ENCODE assay signal across 22 mouse cellular contexts in the genomic region with DNA sequence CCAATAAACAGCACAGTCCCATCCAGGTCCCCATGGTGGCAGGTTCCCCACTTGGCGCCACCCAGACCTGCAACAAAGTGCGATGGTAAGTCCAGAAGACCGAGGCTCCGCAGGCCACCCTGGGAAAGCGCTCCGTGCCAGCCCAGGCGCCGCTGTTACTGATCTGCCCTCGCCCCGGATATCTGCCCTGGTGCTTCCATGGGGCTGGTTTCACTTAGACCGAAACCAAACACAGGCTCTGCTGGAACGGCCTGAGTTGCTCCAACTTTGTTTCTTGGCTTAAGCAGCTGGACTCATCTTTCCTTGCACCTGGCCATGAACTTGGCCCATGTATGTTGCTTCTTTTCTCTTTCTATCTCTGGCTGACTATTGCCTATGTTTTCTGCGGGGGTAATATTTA. TPM values are rescaled to one million over a fixed set of nuclear protein-coding genes. Genes with fewer than 3 reads are reported as not detected.
"Had no signal": no experiment of that assay in that cellular context is flagged by ENCODE, and none has a peak within 500 bp of the region (broad histone marks: within the 10 kb centered on the region; RNA-seq: fewer than 3 reads in every experiment).

No protein-coding gene starts in this region.

- H3K4me3 ChIP-seq: lung, embryonic 15.5 days; megakaryocyte, embryonic 14.5 days; midbrain, embryonic 13.5 days; midbrain, embryonic 15.5 days; neural tube, embryonic 12.5 days; stomach, embryonic 15.5 days had no signal

- DNase-seq: liver, postnatal 0 days; lung, adult 2 months; right cerebral cortex, postnatal 25 days; right cerebral cortex, postnatal 4 days; thymus, adult 2 months; thymus, postnatal 25 days; thymus, postnatal 4 days had no signal

- H3K27me3 ChIP-seq: lung, embryonic 15.5 days; megakaryocyte, embryonic 14.5 days; midbrain, embryonic 13.5 days; midbrain, embryonic 15.5 days; neural tube, embryonic 12.5 days; stomach, embryonic 15.5 days had no signal

- ATAC-seq: liver, postnatal 0 days had no signal

- H3K9ac ChIP-seq: liver, postnatal 0 days; lung, embryonic 15.5 days; midbrain, embryonic 13.5 days; midbrain, embryonic 15.5 days; neural tube, embryonic 12.5 days; stomach, embryonic 15.5 days had no signal

- H3K4me2 ChIP-seq: lung, embryonic 15.5 days; midbrain, embryonic 11.5 days; midbrain, embryonic 13.5 days; midbrain, embryonic 15.5 days; neural tube, embryonic 12.5 days; stomach, embryonic 15.5 days had no signal

- H3K4me1 ChIP-seq: lung, embryonic 15.5 days; midbrain, embryonic 15.5 days; neural tube, embryonic 12.5 days; stomach, embryonic 15.5 days had no signal

- H3K27ac ChIP-seq: lung, embryonic 15.5 days; macrophage; midbrain, embryonic 13.5 days; midbrain, embryonic 15.5 days; neural tube, embryonic 12.5 days; stomach, embryonic 15.5 days; stomach, postnatal 0 days had no signal

- H3K9me3 ChIP-seq: lung, embryonic 15.5 days; megakaryocyte, embryonic 14.5 days; midbrain, embryonic 13.5 days; midbrain, embryonic 15.5 days; neural tube, embryonic 12.5 days; stomach, embryonic 15.5 days had no signal

RNA-seq across cellular contexts. Expression of gene Car5a, which starts 34.0 kb away (rescaled TPM):
- total RNA-seq: megakaryocyte progenitor cell, adult 5-6 weeks; midbrain, postnatal 0 days; monocyte, adult 5-6 weeks; neutrophil, adult 5-6 weeks had no signal
- polyA plus RNA-seq: lung, embryonic 15.5 days; macrophage; testis, adult 2 months; thymus, adult 2 months; urinary bladder, adult 2 months had no signal
